Mouse (Mus musculus): Measurements from ENCODE around the gene Phospho2. TPM values are rescaled to one million over a fixed set of nuclear protein-coding genes. Genes with fewer than 3 reads are reported as not detected.
A peak's percentile ranks its signal among the peaks of the same experiment; 100 is the strongest.
"Not testable (repeated sequence)": the region's sequence is repeated elsewhere in the genome, so short reads cannot be mapped to it uniquely, and the experiment has no call there.

Phospho2 gene
- polyA plus RNA-seq, 1 experiment from 2014 or later: 37.5 TPM

- ATAC-seq (replicated peaks; ENCODE audit: insufficient number of reproducible peaks, low FRiP score, low TSS enrichment, low read depth) (peak; percentile 39; the same call in 1 of the 2 replicates), DNase-seq (ENCODE audit: low spot score) (no peak)
- Histone ChIP-seq H3K27me3 (ENCODE audit: control insufficient read depth, insufficient read depth, low read length) (no peaks in the 10 kb centered on the region), H3K27ac (replicated peaks; ENCODE audit: low read depth, low read length) (no peak overlapping the region), H3K36me3 (replicated peaks; ENCODE audit: control insufficient read depth, insufficient read depth, low read depth, low read length) (no peaks in the 10 kb centered on the region), H3K4me2 (ENCODE audit: low read depth, low read length) (peak overlapping the region; percentile 63), H3K4me3 (ENCODE audit: low read depth, low read length) (peak overlapping the region; percentile 56), H3K4me1 (ENCODE audit: control insufficient read depth, insufficient read depth, low read length) (no peaks in the 10 kb centered on the region), H3K9ac (replicated peaks; ENCODE audit: low read length) (peak overlapping the region; percentile 51), H3K9me3 (replicated peaks; ENCODE audit: control insufficient read depth, low read length) (no peaks in the 10 kb centered on the region)
- 31% methylated on average over 9 of the region's 9 CpGs for WGBS
Observed at GRCm38 (mm10) chr2:69788974-69789373, 449 bp upstream of the Phospho2 start.

- H3K27ac ChIP-seq (replicated peaks; ENCODE audit: low read depth, low read length): no peak overlapping the region
Observed at GRCm38 (mm10) chr2:69790285-69790684, 862 bp downstream of the Phospho2 start.

GRCm38 (mm10) chr2:69790722-69791121, 1.3 kb downstream of the Phospho2 start:
- Histone ChIP-seq H3K4me2 (ENCODE audit: low read depth, low read length) (no peak overlapping the region), H3K27ac (replicated peaks; ENCODE audit: low read depth, low read length) (no peak overlapping the region), H3K4me1 (ENCODE audit: control insufficient read depth, insufficient read depth, low read length) (no peaks in the 10 kb centered on the region), H3K36me3 (replicated peaks; ENCODE audit: control insufficient read depth, insufficient read depth, low read depth, low read length) (no peaks in the 10 kb centered on the region; the same call in 1 of the 2 replicates), H3K27me3 (ENCODE audit: control insufficient read depth, insufficient read depth, low read length) (no peaks in the 10 kb centered on the region), H3K4me3 (ENCODE audit: low read depth, low read length) (no peak overlapping the region), H3K9ac (replicated peaks; ENCODE audit: low read length) (no peak overlapping the region), H3K9me3 (replicated peaks; ENCODE audit: control insufficient read depth, low read length) (no peaks in the 10 kb centered on the region)
- 66% methylated on average over 4 of the region's 4 CpGs for WGBS
- ATAC-seq (replicated peaks; ENCODE audit: insufficient number of reproducible peaks, low FRiP score, low TSS enrichment, low read depth): no peak
- DNase-seq (ENCODE audit: low spot score): no peak

More at GRCm38 (mm10) chr2:69790285-69790684, 862 bp downstream of the Phospho2 start:
- Histone ChIP-seq H3K4me2 (ENCODE audit: low read depth, low read length) (peak overlapping the region; percentile 63), H3K4me1 (ENCODE audit: control insufficient read depth, insufficient read depth, low read length) (no peaks in the 10 kb centered on the region), H3K27me3 (ENCODE audit: control insufficient read depth, insufficient read depth, low read length) (no peaks in the 10 kb centered on the region), H3K4me3 (ENCODE audit: low read depth, low read length) (peak overlapping the region; percentile 56), H3K9me3 (replicated peaks; ENCODE audit: control insufficient read depth, low read length) (no peaks in the 10 kb centered on the region), H3K9ac (replicated peaks; ENCODE audit: low read length) (no peak overlapping the region), H3K36me3 (replicated peaks; ENCODE audit: control insufficient read depth, insufficient read depth, low read depth, low read length) (no peaks in the 10 kb centered on the region)
- 2% methylated on average over 10 of the region's 10 CpGs for WGBS
- no peak for ATAC-seq (replicated peaks; ENCODE audit: insufficient number of reproducible peaks, low FRiP score, low TSS enrichment, low read depth)
- peak; percentile 90 for DNase-seq (ENCODE audit: low spot score)

GRCm38 (mm10) chr2:69802911-69803312, 13.5 kb downstream of the Phospho2 start:
- DNase-seq (ENCODE audit: low spot score) (peak; percentile 50), ATAC-seq (replicated peaks; ENCODE audit: insufficient number of reproducible peaks, low FRiP score, low TSS enrichment, low read depth) (0 out of 2 replicates have a peak, but pooled peaks have one; percentile 18)
- Histone ChIP-seq H3K9ac (replicated peaks; ENCODE audit: low read length) (no peak overlapping the region), H3K4me3 (ENCODE audit: low read depth, low read length) (no peak overlapping the region), H3K27ac (replicated peaks; ENCODE audit: low read depth, low read length) (no peak overlapping the region), H3K4me2 (ENCODE audit: low read depth, low read length) (no peak overlapping the region), H3K4me1 (ENCODE audit: control insufficient read depth, insufficient read depth, low read length) (no peaks in the 10 kb centered on the region), H3K9me3 (replicated peaks; ENCODE audit: control insufficient read depth, low read length) (no peaks in the 10 kb centered on the region), H3K27me3 (ENCODE audit: control insufficient read depth, insufficient read depth, low read length) (no peaks in the 10 kb centered on the region), H3K36me3 (replicated peaks; ENCODE audit: control insufficient read depth, insufficient read depth, low read depth, low read length) (no peaks in the 10 kb centered on the region)
- 51% methylated on average over 5 of the region's 5 CpGs for WGBS

- no peaks in the 10 kb centered on the region for H3K27me3 ChIP-seq (ENCODE audit: control insufficient read depth, insufficient read depth, low read length)
- ATAC-seq (replicated peaks; ENCODE audit: insufficient number of reproducible peaks, low FRiP score, low TSS enrichment, low read depth): no peak
- WGBS: 60% methylated on average over 8 of the region's 8 CpGs
- H3K4me1 ChIP-seq (ENCODE audit: control insufficient read depth, insufficient read depth, low read length): no peaks in the 10 kb centered on the region
- no peak overlapping the region for H3K9ac ChIP-seq (replicated peaks; ENCODE audit: low read length)
- no peak overlapping the region for H3K27ac ChIP-seq (replicated peaks; ENCODE audit: low read depth, low read length)
- no peaks in the 10 kb centered on the region for H3K36me3 ChIP-seq (replicated peaks; ENCODE audit: control insufficient read depth, insufficient read depth, low read depth, low read length)
- H3K9me3 ChIP-seq (replicated peaks; ENCODE audit: control insufficient read depth, low read length): no peaks in the 10 kb centered on the region
- H3K4me3 ChIP-seq (ENCODE audit: low read depth, low read length): no peak overlapping the region
- no peak overlapping the region for H3K4me2 ChIP-seq (ENCODE audit: low read depth, low read length)
- DNase-seq (ENCODE audit: low spot score): no peak
Observed at GRCm38 (mm10) chr2:69803756-69804155, 14.3 kb downstream of the Phospho2 start.

- not testable (repeated sequence) for H3K36me3 ChIP-seq (replicated peaks; ENCODE audit: control insufficient read depth, insufficient read depth, low read depth, low read length); H3K9me3 ChIP-seq (replicated peaks; ENCODE audit: control insufficient read depth, low read length); H3K27me3 ChIP-seq (ENCODE audit: control insufficient read depth, insufficient read depth, low read length); H3K4me2 ChIP-seq (ENCODE audit: low read depth, low read length); H3K27ac ChIP-seq (replicated peaks; ENCODE audit: low read depth, low read length); ATAC-seq (replicated peaks; ENCODE audit: insufficient number of reproducible peaks, low FRiP score, low TSS enrichment, low read depth); H3K4me3 ChIP-seq (ENCODE audit: low read depth, low read length); H3K9ac ChIP-seq (replicated peaks; ENCODE audit: low read length); DNase-seq (ENCODE audit: low spot score); H3K4me1 ChIP-seq (ENCODE audit: control insufficient read depth, insufficient read depth, low read length)
- WGBS: 88% methylated on average over 7 of the region's 9 CpGs
Observed at GRCm38 (mm10) chr2:69804663-69805062, 15.2 kb downstream of the Phospho2 start.

GRCm38 (mm10) chr2:69810169-69810568, 20.7 kb downstream of the Phospho2 start:
- no peak overlapping the region for H3K27ac ChIP-seq (replicated peaks; ENCODE audit: low read depth, low read length)
- no peaks in the 10 kb centered on the region for H3K4me1 ChIP-seq (ENCODE audit: control insufficient read depth, insufficient read depth, low read length)
- H3K36me3 ChIP-seq (replicated peaks; ENCODE audit: control insufficient read depth, insufficient read depth, low read depth, low read length): no peaks in the 10 kb centered on the region
- no peak overlapping the region for H3K9ac ChIP-seq (replicated peaks; ENCODE audit: low read length)
- no peak overlapping the region for H3K4me2 ChIP-seq (ENCODE audit: low read depth, low read length)
- H3K9me3 ChIP-seq (replicated peaks; ENCODE audit: control insufficient read depth, low read length): no peaks in the 10 kb centered on the region
- no peaks in the 10 kb centered on the region for H3K27me3 ChIP-seq (ENCODE audit: control insufficient read depth, insufficient read depth, low read length)
- DNase-seq (ENCODE audit: low spot score): no peak
- 66% methylated on average over 15 of the region's 15 CpGs for WGBS
- ATAC-seq (replicated peaks; ENCODE audit: insufficient number of reproducible peaks, low FRiP score, low TSS enrichment, low read depth): no peak
- no peak overlapping the region for H3K4me3 ChIP-seq (ENCODE audit: low read depth, low read length)

GRCm38 (mm10) chr2:69811349-69811748, 21.9 kb downstream of the Phospho2 start:
- not testable (repeated sequence) for H3K4me2 ChIP-seq (ENCODE audit: low read depth, low read length); H3K9me3 ChIP-seq (replicated peaks; ENCODE audit: control insufficient read depth, low read length); H3K27ac ChIP-seq (replicated peaks; ENCODE audit: low read depth, low read length); ATAC-seq (replicated peaks; ENCODE audit: insufficient number of reproducible peaks, low FRiP score, low TSS enrichment, low read depth); H3K4me1 ChIP-seq (ENCODE audit: control insufficient read depth, insufficient read depth, low read length); H3K9ac ChIP-seq (replicated peaks; ENCODE audit: low read length); H3K27me3 ChIP-seq (ENCODE audit: control insufficient read depth, insufficient read depth, low read length); H3K4me3 ChIP-seq (ENCODE audit: low read depth, low read length); H3K36me3 ChIP-seq (replicated peaks; ENCODE audit: control insufficient read depth, insufficient read depth, low read depth, low read length); DNase-seq (ENCODE audit: low spot score)
- WGBS: 75% methylated on average over 7 of the region's 7 CpGs

All from embryonic facial prominence, embryonic 11.5 days (tissue).